Mouse (Mus musculus): ENCODE results near the gene Dnaja3. TPM values are rescaled to one million over a fixed set of nuclear protein-coding genes. Genes with fewer than 3 reads are reported as not detected.
"Not testable (repeated sequence)": the region's sequence is repeated elsewhere in the genome, so short reads cannot be mapped to it uniquely, and the experiment has no call there.

The Dnaja3 gene
- total and polyA plus RNA-seq, 2 experiments from 2014 or later = 99.6 to 103 TPM

GRCm38 (mm10) chr16:4674091-4674490, 34.3 kb downstream of the Dnaja3 start:
- no peak overlapping the region for H3K4me3 ChIP-seq (ENCODE audit: low read depth, low read length)
- no peak overlapping the region for H3K9ac ChIP-seq (replicated peaks; ENCODE audit: low read depth, low read length)
- 78% methylated on average over 4 of the region's 4 CpGs for WGBS
- peaks cover 6% of the 10 kb centered on the region for H3K4me1 ChIP-seq (ENCODE audit: control insufficient read depth, insufficient read depth)
- no peaks in the 10 kb centered on the region for H3K27me3 ChIP-seq (ENCODE audit: control insufficient read depth, insufficient read depth, low read length)
- DNase-seq (ENCODE audit: low spot score) = no peak
- no peak overlapping the region; the same call in 1 of the 2 replicates for H3K27ac ChIP-seq (ENCODE audit: low read depth)
- peaks cover 52% of the 10 kb centered on the region for H3K36me3 ChIP-seq (replicated peaks; ENCODE audit: control insufficient read depth, insufficient read depth, low read length)
- no peaks in the 10 kb centered on the region for H3K9me3 ChIP-seq (replicated peaks; ENCODE audit: control insufficient read depth, low read length)
- ATAC-seq (ENCODE audit: insufficient read depth, low read depth) = no peak
- H3K4me2 ChIP-seq (ENCODE audit: low read depth, low read length) = no peak overlapping the region
- no peak for TF ChIP-seq CTCF (IDR thresholded peaks at IDR 0.05; ENCODE audit: low read depth)
- no peak for TF ChIP-seq EP300 (IDR thresholded peaks at IDR 0.05; ENCODE audit: low read depth)

GRCm38 (mm10) chr16:4676836-4677235, 37.0 kb downstream of the Dnaja3 start:
- ATAC-seq (ENCODE audit: insufficient read depth, low read depth) = no peak
- 90% methylated on average over 5 of the region's 5 CpGs for WGBS

GRCm38 (mm10) chr16:4678080-4678479, 38.3 kb downstream of the Dnaja3 start:
- H3K27ac ChIP-seq (ENCODE audit: low read depth) = no peak overlapping the region
- peaks cover 28% of the 10 kb centered on the region for H3K36me3 ChIP-seq (replicated peaks; ENCODE audit: control insufficient read depth, insufficient read depth, low read length)
- no peak for DNase-seq (ENCODE audit: low spot score)
- H3K4me3 ChIP-seq (ENCODE audit: low read depth, low read length) = no peak overlapping the region
- H3K9ac ChIP-seq (replicated peaks; ENCODE audit: low read depth, low read length) = no peak overlapping the region
- peaks cover 7% of the 10 kb centered on the region for H3K4me1 ChIP-seq (ENCODE audit: control insufficient read depth, insufficient read depth)
- 70% methylated on average over 5 of the region's 5 CpGs for WGBS
- H3K4me2 ChIP-seq (ENCODE audit: low read depth, low read length) = no peak overlapping the region
- H3K9me3 ChIP-seq (replicated peaks; ENCODE audit: control insufficient read depth, low read length) = no peaks in the 10 kb centered on the region
- TF ChIP-seq CTCF (IDR thresholded peaks at IDR 0.05; ENCODE audit: low read depth) = no peak
- H3K27me3 ChIP-seq (ENCODE audit: control insufficient read depth, insufficient read depth, low read length) = no peaks in the 10 kb centered on the region
- ATAC-seq (ENCODE audit: insufficient read depth, low read depth) = no peak

More at GRCm38 (mm10) chr16:4676836-4677235, 37.0 kb downstream of the Dnaja3 start:
- no peaks in the 10 kb centered on the region for H3K27me3 ChIP-seq (ENCODE audit: control insufficient read depth, insufficient read depth, low read length)
- no peak for DNase-seq (ENCODE audit: low spot score)
- no peak overlapping the region for H3K9ac ChIP-seq (replicated peaks; ENCODE audit: low read depth, low read length)
- peaks cover 38% of the 10 kb centered on the region for H3K36me3 ChIP-seq (replicated peaks; ENCODE audit: control insufficient read depth, insufficient read depth, low read length)
- H3K4me3 ChIP-seq (ENCODE audit: low read depth, low read length) = no peak overlapping the region
- no peak overlapping the region for H3K27ac ChIP-seq (ENCODE audit: low read depth)
- H3K9me3 ChIP-seq (replicated peaks; ENCODE audit: control insufficient read depth, low read length) = no peaks in the 10 kb centered on the region
- H3K4me1 ChIP-seq (ENCODE audit: control insufficient read depth, insufficient read depth) = peaks cover 7% of the 10 kb centered on the region
- TF ChIP-seq CTCF (IDR thresholded peaks at IDR 0.05; ENCODE audit: low read depth) (no peak), EP300 (IDR thresholded peaks at IDR 0.05; ENCODE audit: low read depth) (no peak)
- no peak overlapping the region for H3K4me2 ChIP-seq (ENCODE audit: low read depth, low read length)

- no peaks in the 10 kb centered on the region for H3K9me3 ChIP-seq (replicated peaks; ENCODE audit: control insufficient read depth, low read length)
- peak within 1 kb of the TSS; percentile 36; the same call in 1 of the 2 replicates for H3K27ac ChIP-seq (ENCODE audit: low read depth)
- TF ChIP-seq EP300 (IDR thresholded peaks at IDR 0.05; ENCODE audit: low read depth) = no peak
- no peak for TF ChIP-seq CTCF (IDR thresholded peaks at IDR 0.05; ENCODE audit: low read depth)
- peak; percentile 97 for DNase-seq (ENCODE audit: low spot score)
- no peaks in the 10 kb centered on the region for H3K27me3 ChIP-seq (ENCODE audit: control insufficient read depth, insufficient read depth, low read length)
- peak; percentile 91 for ATAC-seq (ENCODE audit: insufficient read depth, low read depth)
- peaks cover 21% of the 10 kb centered on the region for H3K36me3 ChIP-seq (replicated peaks; ENCODE audit: control insufficient read depth, insufficient read depth, low read length)
- peak within 1 kb of the TSS; percentile 57 for H3K4me3 ChIP-seq (ENCODE audit: low read depth, low read length)
- WGBS = under 1% methylated on average over 47 of the region's 47 CpGs
- peak within 1 kb of the TSS; percentile 58 for H3K9ac ChIP-seq (replicated peaks; ENCODE audit: low read depth, low read length)
- peak within 1 kb of the TSS; percentile 87 for H3K4me2 ChIP-seq (ENCODE audit: low read depth, low read length)
- H3K4me1 ChIP-seq (ENCODE audit: control insufficient read depth, insufficient read depth) = peaks cover 7% of the 10 kb centered on the region
Measured at GRCm38 (mm10) chr16:4679121-4680018, 39.6 kb downstream of the Dnaja3 start, which contains the start of gene Coro7. Gene Coro7, minus strand, starts transcription at chr16:4679777.

- 75% methylated on average over 3 of the region's 3 CpGs for whole genome bisulfite sequencing
- not testable (repeated sequence) for DNase-seq (ENCODE audit: low spot score); ATAC-seq (ENCODE audit: insufficient read depth, low read depth); H3K27ac ChIP-seq (ENCODE audit: low read depth); H3K4me3 ChIP-seq (ENCODE audit: low read depth, low read length); H3K9ac ChIP-seq (replicated peaks; ENCODE audit: low read depth, low read length); H3K4me2 ChIP-seq (ENCODE audit: low read depth, low read length); H3K36me3 ChIP-seq (replicated peaks; ENCODE audit: control insufficient read depth, insufficient read depth, low read length); H3K9me3 ChIP-seq (replicated peaks; ENCODE audit: control insufficient read depth, low read length); H3K27me3 ChIP-seq (ENCODE audit: control insufficient read depth, insufficient read depth, low read length)
- peaks cover 16% of the 10 kb centered on the region for H3K4me1 ChIP-seq (ENCODE audit: control insufficient read depth, insufficient read depth)
Measured at GRCm38 (mm10) chr16:4680922-4681455, 41.2 kb downstream of the Dnaja3 start.

Data from heart, postnatal 0 days (tissue).